In the genomic region with DNA sequence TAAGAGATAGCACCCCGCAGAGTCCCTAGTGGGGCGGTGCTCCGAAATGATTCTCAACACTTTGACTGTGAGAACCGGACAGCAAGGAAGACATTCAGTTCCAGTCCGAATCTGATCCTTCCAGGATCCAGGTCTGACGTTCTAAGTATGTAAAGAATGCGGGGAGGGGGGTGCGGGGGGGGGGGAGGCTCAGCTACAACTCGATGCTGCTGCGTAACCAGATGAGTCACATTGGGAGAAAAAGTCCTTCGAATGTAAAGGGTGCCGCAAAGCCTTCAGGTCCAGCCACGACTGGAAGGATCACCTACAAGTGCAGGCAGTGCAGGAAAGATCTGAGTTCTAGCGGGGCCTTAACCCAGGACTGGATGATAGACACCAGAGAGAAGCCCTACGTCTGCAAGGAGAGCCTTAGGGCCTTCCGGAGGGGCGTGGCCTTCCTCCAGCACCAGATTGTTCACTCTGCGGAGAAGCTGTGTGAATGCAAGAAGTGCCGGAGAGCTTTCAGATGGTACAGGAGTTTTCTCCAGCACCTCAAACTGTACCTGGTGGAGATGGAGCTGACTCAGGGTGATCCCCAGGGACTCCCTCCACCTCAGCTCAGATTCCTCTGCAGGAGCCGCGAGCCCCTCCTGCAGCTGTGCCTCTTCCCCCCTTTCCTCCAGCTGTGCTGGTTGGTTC, we compare ENCODE assay signal across 8 mouse cellular contexts. TPM values are rescaled to one million over a fixed set of nuclear protein-coding genes. Genes with fewer than 3 reads are reported as not detected.
DNase-seq lines count a peak whose midpoint lies in the region; ATAC-seq and TF ChIP-seq lines count a peak whose summit lies in the region.

No protein-coding gene starts in this region.

- no peak for TF ChIP-seq CTCF in MEL (IDR thresholded peaks at IDR 0.05 in 2 of 3, conservative IDR thresholded peaks at IDR 0.05 in 1 of 3; ENCODE audit: control insufficient read depth in 1 of 3, insufficient read depth in 1 of 3, low read depth in 2 of 3, low read length in 3 of 3, poor library complexity in 1 of 3, severe bottlenecking in 1 of 3)
- TF ChIP-seq CTCF in heart, postnatal 0 days (IDR thresholded peaks at IDR 0.05; ENCODE audit: low read depth), result no peak

- no peaks in the 10 kb centered on the region for H3K9me3 ChIP-seq in MEL (replicated peaks; ENCODE audit: insufficient read depth, low read length)
- no peaks in the 10 kb centered on the region for H3K9me3 ChIP-seq in erythroblast, embryonic 14.5 days (ENCODE audit: control insufficient read depth, low read length)
- no peaks in the 10 kb centered on the region for H3K9me3 ChIP-seq in heart, postnatal 0 days (replicated peaks; ENCODE audit: control insufficient read depth, low read length)

- WGBS in heart, postnatal 0 days, result 12% methylated on average over 21 of the region's 21 CpGs
- 37% methylated on average over 18 of the region's 21 CpGs for WGBS in macrophage (ENCODE audit: missing documents)

- peak overlapping the region; percentile 66 for H3K9ac ChIP-seq in MEL (ENCODE audit: control insufficient read depth, low read depth, low read length, poor library complexity, severe bottlenecking)
- H3K9ac ChIP-seq in heart, postnatal 0 days (replicated peaks; ENCODE audit: low read depth, low read length), result 0 out of 2 replicates have a peak overlapping the region, but pooled peaks have one; percentile 24

- TF ChIP-seq EP300 in MEL (IDR thresholded peaks at IDR 0.05; ENCODE audit: low read depth in 1 of 2, low read length in 2 of 2), result no peak
- no peak for TF ChIP-seq EP300 in heart, postnatal 0 days (IDR thresholded peaks at IDR 0.05; ENCODE audit: low read depth)

- DNase-seq in 3134 (ENCODE audit: extremely low read depth, insufficient read length, low spot score), result peak; percentile 73
- peak; percentile 89 for DNase-seq in MEL (ENCODE audit: low read depth, low spot score)
- peak; percentile 47 for DNase-seq in heart, postnatal 0 days (ENCODE audit: low spot score)
- peak; percentile 72 to 76 for DNase-seq in kidney, postnatal 25 days
- peak; percentile 42 to 65 for DNase-seq in spleen, adult 18-20 months
- no peak for DNase-seq in cerebellum, adult 8-10 months

- no peak for TF ChIP-seq RAD21 in MEL (IDR thresholded peaks at IDR 0.05; ENCODE audit: low read depth, low read length)

- 0 out of 4 replicates have a peak, but pooled peaks cover 0 to 5% of the 10 kb centered on the region in 2 experiments for H3K4me1 ChIP-seq in MEL (ENCODE audit: control insufficient read depth in 1 of 2, insufficient read depth in 2 of 2, low read length in 2 of 2)
- H3K4me1 ChIP-seq in erythroblast, embryonic 14.5 days (ENCODE audit: control insufficient read depth), result peaks cover 42% of the 10 kb centered on the region
- H3K4me1 ChIP-seq in heart, postnatal 0 days (ENCODE audit: control insufficient read depth, insufficient read depth), result 0 out of 2 replicates have a peak, but pooled peaks cover 7% of the 10 kb centered on the region

- peaks cover 3% of the 10 kb centered on the region for H3K79me2 ChIP-seq in MEL (ENCODE audit: control insufficient read depth, insufficient read depth, low read length, poor library complexity)
- H3K79me2 ChIP-seq in macrophage (ENCODE audit: inconsistent target), result no peaks in the 10 kb centered on the region

- H3K4me3 ChIP-seq in MEL (ENCODE audit: control insufficient read depth in 1 of 2, insufficient read depth in 1 of 2, low read depth in 2 of 2, low read length in 2 of 2) (peak overlapping the region; percentile 52 to 66), macrophage (ENCODE audit: inconsistent target) (peak overlapping the region; percentile 36)
- peak overlapping the region; percentile 47 for H3K4me3 ChIP-seq in erythroblast, embryonic 14.5 days (replicated peaks)
- peak overlapping the region; percentile 40 for H3K4me3 ChIP-seq in heart, postnatal 0 days (ENCODE audit: low read depth, low read length)

- ATAC-seq in heart, postnatal 0 days (ENCODE audit: insufficient read depth, low read depth), result peak; percentile 39

- H3K27me3 ChIP-seq in MEL (ENCODE audit: control insufficient read depth in 1 of 2, insufficient read depth in 2 of 2, low read length in 2 of 2), result no peaks in the 10 kb centered on the region
- H3K27me3 ChIP-seq in erythroblast, embryonic 14.5 days (ENCODE audit: control insufficient read depth), result no peaks in the 10 kb centered on the region
- no peaks in the 10 kb centered on the region for H3K27me3 ChIP-seq in heart, postnatal 0 days (ENCODE audit: control insufficient read depth, insufficient read depth, low read length)

- H3K27ac ChIP-seq in MEL (ENCODE audit: control insufficient read depth, low read depth, low read length) (peak overlapping the region; percentile 47), macrophage (peak overlapping the region; percentile 65)
- H3K27ac ChIP-seq in heart, postnatal 0 days (ENCODE audit: low read depth), result peak overlapping the region; percentile 71

- peaks cover 0 to 2% of the 10 kb centered on the region in 2 experiments; a peak in 1 of 4 replicates for H3K36me3 ChIP-seq in MEL (ENCODE audit: control insufficient read depth in 1 of 2, insufficient read depth in 2 of 2, low read length in 2 of 2)
- no peaks in the 10 kb centered on the region for H3K36me3 ChIP-seq in erythroblast, embryonic 14.5 days (ENCODE audit: control insufficient read depth)
- H3K36me3 ChIP-seq in heart, postnatal 0 days (replicated peaks; ENCODE audit: control insufficient read depth, insufficient read depth, low read length), result no peaks in the 10 kb centered on the region
- no peaks in the 10 kb centered on the region for H3K36me3 ChIP-seq in macrophage (ENCODE audit: inconsistent target)

- TF ChIP-seq POLR2A in MEL (IDR thresholded peaks at IDR 0.05; ENCODE audit: control insufficient read depth in 1 of 2, insufficient read depth in 1 of 2, low read depth in 1 of 2, low read length in 2 of 2, poor library complexity in 1 of 2), result no peak

- peak overlapping the region; percentile 79 for H3K4me2 ChIP-seq in heart, postnatal 0 days (ENCODE audit: low read depth, low read length)

TF ChIP-seq in MEL, 35 proteins besides CTCF, POLR2A, EP300 and RAD21:
- TF ChIP-seq MYC (IDR thresholded peaks at IDR 0.05; ENCODE audit: low read depth, low read length), result no peak
- peak; percentile 14; the same call in 1 of the 2 replicates for TF ChIP-seq ZMIZ1 (IDR thresholded peaks at IDR 0.05; ENCODE audit: low read depth, low read length)
- no peak for TF ChIP-seq ZKSCAN1 (IDR thresholded peaks at IDR 0.05; ENCODE audit: low read depth, low read length)

RNA-seq across cellular contexts. Expression of a gene that starts 10.8 kb away (rescaled TPM):
- total RNA-seq in MEL (2012; rRNA removed), result 1,524 and 1,607 TPM in 2 replicates
- 100 to 1,000 TPM in 1 of 2 experiments, not detected in 1; 502 TPM for polyA plus RNA-seq in MEL (2012; ENCODE audit: insufficient read depth in 1 of 2, insufficient read length in 2 of 2, low read depth in 1 of 2, low replicate concordance in 2 of 2, missing spikeins in 1 of 2)
- 124 and 135 TPM in 2 replicates for polyA plus RNA-seq in erythroblast, embryonic 14.5 days (2012)
- 146 and 156 TPM in 2 replicates for total RNA-seq in heart, postnatal 0 days (2014; rRNA removed; ENCODE audit: low replicate concordance)
- 355 and 400 TPM in 2 replicates for polyA plus RNA-seq in heart, postnatal 0 days (2015; fragmentation: Nextera tagmentation; extraction: Ambion mirVana)
- 100 to 1,000 TPM in 1 of 26 experiments, 10 to 100 TPM in 22, 1 to 10 TPM in 3; 8.1 to 112 (median 25.9) TPM for total RNA-seq in macrophage (2018; cell fraction: chromatin; rRNA removed)
- 100 to 1,000 TPM; 224 to 683 (median 365) TPM for total RNA-seq in macrophage (2018; cell fraction: cytosol; rRNA removed)
- total RNA-seq in macrophage (2018; cell fraction: nucleus; rRNA removed), result 100 to 1,000 TPM in 1 of 26 experiments, 10 to 100 TPM in 25; 21.9 to 104 (median 47.7) TPM
- 472 to 610 TPM (median 566 TPM) in 3 replicates for polyA plus RNA-seq in macrophage (2018)

RNA-seq across cellular contexts. Expression of a gene that starts 42.5 kb away (rescaled TPM):
- not detected in 2 replicates for total RNA-seq in MEL (2012; rRNA removed)
- polyA plus RNA-seq in MEL (2012; ENCODE audit: insufficient read depth in 1 of 2, insufficient read length in 2 of 2, low read depth in 1 of 2, low replicate concordance in 2 of 2, missing spikeins in 1 of 2) (under 1 TPM in 1 of 2 experiments, not detected in 1; 0.03 TPM), macrophage (2018) (not detected in 3 replicates)
- 0.03 TPM in 1 of 2 replicates, not detected in the other for polyA plus RNA-seq in erythroblast, embryonic 14.5 days (2012)
- total RNA-seq in heart, postnatal 0 days (2014; rRNA removed; ENCODE audit: low replicate concordance), result 0.23 and 2.8 TPM in 2 replicates
- polyA plus RNA-seq in heart, postnatal 0 days (2015; fragmentation: Nextera tagmentation; extraction: Ambion mirVana), result 0.05 TPM in 1 of 2 replicates, not detected in the other
- under 1 TPM in 1 of 26 experiments, not detected in 25; 0.25 TPM for total RNA-seq in macrophage (2018; cell fraction: chromatin; rRNA removed)
- under 1 TPM in 8 of 26 experiments, not detected in 18; under 0.01 to 0.13 (median 0.05) TPM for total RNA-seq in macrophage (2018; cell fraction: cytosol; rRNA removed)
- under 1 TPM in 4 of 26 experiments, not detected in 22; 0.17 to 0.29 (median 0.19) TPM for total RNA-seq in macrophage (2018; cell fraction: nucleus; rRNA removed)
